Comparison of ENCODE assay signal across 9 mouse cellular contexts in the genomic region with DNA sequence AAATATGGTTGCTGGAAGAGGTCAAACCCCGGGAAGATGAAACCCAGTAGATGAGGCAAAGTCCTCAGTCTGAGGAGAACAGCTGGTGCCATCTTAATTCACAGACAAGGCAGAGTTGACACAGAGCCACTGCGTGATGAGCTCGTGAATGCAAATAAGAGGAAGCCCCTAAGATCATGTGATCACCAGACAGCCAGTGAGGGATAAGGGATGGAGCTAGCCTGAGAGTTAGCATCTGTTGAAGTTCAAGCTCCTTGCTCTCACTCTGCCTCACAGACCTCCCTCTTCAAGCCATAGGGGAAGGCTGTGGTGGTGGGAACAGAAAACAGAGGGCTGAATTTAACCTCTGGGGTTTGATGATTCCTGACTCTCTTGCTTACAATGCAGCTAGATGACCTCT.
"Had no signal": no experiment of that assay in that cellular context is flagged by ENCODE, and none has a peak within 500 bp of the region (broad histone marks: within the 10 kb centered on the region; RNA-seq: fewer than 3 reads in every experiment).

No protein-coding gene starts in this region.

- H3K4me2 ChIP-seq: limb, embryonic 13.5 days had no signal

- DNase-seq: kidney, adult 2 months; left cerebral cortex, postnatal 4 days; lung, adult 18-20 months; right cerebral cortex, postnatal 14 days; thymus, adult 18-20 months; thymus, postnatal 14 days had no signal

- H3K9me3 ChIP-seq: limb, embryonic 13.5 days had no signal

- H3K27ac ChIP-seq: kidney, postnatal 0 days; limb, embryonic 13.5 days; liver, embryonic 14.5 days had no signal

- H3K27me3 ChIP-seq: limb, embryonic 13.5 days had no signal

- H3K36me3 ChIP-seq: limb, embryonic 13.5 days had no signal

- H3K4me3 ChIP-seq: limb, embryonic 13.5 days had no signal

- H3K9ac ChIP-seq: limb, embryonic 13.5 days; liver, embryonic 14.5 days had no signal
